Mouse (Mus musculus) adrenal gland, postnatal 0 days (tissue): ENCODE results near the gene Il33. TPM values are rescaled to one million over a fixed set of nuclear protein-coding genes. Genes with fewer than 3 reads are reported as not detected.

Experiments used
- polyA plus RNA-seq: library from polyadenylated mRNA; unstranded; fragments of >200 nt; fragmentation: Nextera tagmentation; extraction: Ambion mirVana; gene quantifications from 2 replicates; pipeline ENCODE4 v1.2.1, GENCODE M21; 2015

Il33 gene
- polyA plus RNA-seq = 45.8 and 69.7 TPM in 2 replicates

GRCm38 (mm10) chr19:29924638-29925258 is at the start of gene Il33:
Gene Il33, plus strand, starts transcription at chr19:29925114.

GRCm38 (mm10) chr19:30003621-30004020 is 78.7 kb downstream of the Il33 start, which contains the start of gene Trpd52l3:
Gene Trpd52l3, plus strand, starts transcription at chr19:30003790.

Other genes with a start within 250 kb of the Il33 start
- gene Mlana, start 227.3 kb upstream of the Il33 start, polyA plus RNA-seq = not detected in 2 replicates
- 3.4 and 4.2 TPM in 2 replicates for gene 9930021J03Rik, start 119.1 kb upstream of the Il33 start, polyA plus RNA-seq
- gene Ranbp6, start 112.1 kb upstream of the Il33 start, polyA plus RNA-seq = 12.5 and 13.3 TPM in 2 replicates
- not detected in 2 replicates for gene Trpd52l3, start 78.7 kb downstream of the Il33 start, polyA plus RNA-seq
- 29.2 and 34.0 TPM in 2 replicates for gene Uhrf2, start 105.4 kb downstream of the Il33 start, polyA plus RNA-seq